Mouse (Mus musculus): ENCODE measurements around the gene Sgk1. TPM values are rescaled to one million over a fixed set of nuclear protein-coding genes. Genes with fewer than 3 reads are reported as not detected.

Gene Sgk1
- 9.4 and 11.3 TPM in 2 replicates for polyA plus RNA-seq (2012; ENCODE audit: low replicate concordance)

GRCm38 (mm10) chr10:21882184-21883081 is at the start of gene Sgk1:
Sgk1 (plus strand) TSS chr10:21882184.

Other genes with a start within 250 kb of the Sgk1 start
- not detected in 2 replicates for gene 4930444G20Rik, start 185.9 kb downstream of the Sgk1 start, polyA plus RNA-seq (2012; ENCODE audit: low replicate concordance)